Mouse (Mus musculus): ENCODE data around the gene Ep300.

DNA sequence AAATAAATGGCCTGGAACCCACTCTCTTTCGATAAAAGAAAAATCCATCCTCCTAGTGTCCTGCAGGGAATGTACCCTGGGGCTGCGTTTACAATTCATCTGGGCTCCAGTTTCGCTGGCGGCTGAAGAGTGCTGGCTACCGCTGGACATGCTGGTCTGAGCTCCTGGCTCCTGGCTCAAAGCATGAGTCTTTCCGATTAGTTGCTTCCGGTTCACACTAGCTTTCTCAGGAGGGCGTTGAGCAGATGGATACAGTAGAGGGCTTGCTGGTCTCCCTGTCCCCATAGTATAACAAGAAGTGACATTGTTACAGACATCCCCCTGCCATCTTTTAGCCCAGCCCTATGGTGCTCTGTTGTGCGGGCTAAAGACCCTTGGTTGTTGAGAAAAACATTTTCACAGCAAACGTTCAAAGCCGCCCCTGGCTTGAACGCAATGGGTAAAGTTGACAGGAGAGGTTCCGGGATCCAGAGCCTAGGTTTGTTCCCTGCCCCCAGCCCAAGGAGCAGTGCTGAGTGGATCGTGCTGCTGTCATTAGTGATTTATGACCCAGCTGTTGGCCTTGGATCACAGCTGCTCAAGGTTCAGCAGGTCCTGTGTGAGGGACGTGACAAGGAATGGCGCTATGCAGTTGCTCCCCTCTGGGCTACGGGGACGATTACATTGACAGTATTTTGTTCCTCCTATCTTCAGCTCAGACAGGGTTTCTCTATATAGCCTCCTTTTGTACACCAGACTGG is 30.4 kb upstream of the Ep300 start:
- TF ChIP-seq CTCF (IDR thresholded peaks at IDR 0.05; ENCODE audit: low read depth) (no peak), EP300 (IDR thresholded peaks at IDR 0.05; ENCODE audit: low read depth) (no peak)

Measured in liver, postnatal 0 days (tissue).